Mouse (Mus musculus) liver, embryonic 13.5 days (tissue): ENCODE data around the gene Gm45521. TPM values are rescaled to one million over a fixed set of nuclear protein-coding genes. Genes with fewer than 3 reads are reported as not detected.

Source experiments
- ATAC-seq: fragments of 200-750 bp; cut with Nextera tagmentation; 2 replicates; pipeline ENCODE4 v1.8.0; 2017; ENCODE audit warnings: low read depth, mild to moderate bottlenecking, moderate number of reproducible peaks, moderate library complexity
- DNase-seq: peaks from one replicate; pipeline ENCODE4 v3.0.0; 2022
- H3K27ac ChIP-seq: fragments of 300-500 bp; sonication (generic); 2 replicates; pipeline ENCODE4 v1.5.1; 2015; ENCODE audit warnings: moderate library complexity, mild to moderate bottlenecking, inconsistent platforms
- H3K27me3 ChIP-seq: fragments of 300-500 bp; sonication (generic); 2 replicates; pipeline ENCODE4 v1.6.1; 2015; ENCODE audit warnings: mild to moderate bottlenecking, inconsistent platforms
- H3K36me3 ChIP-seq: fragments of 300-500 bp; sonication (generic); 2 replicates; pipeline ENCODE4 v1.6.1; 2015; ENCODE audit warnings: mild to moderate bottlenecking, inconsistent platforms
- H3K4me1 ChIP-seq: fragments of 300-500 bp; sonication (generic); replicated peaks from 2 replicates; pipeline ENCODE4 v1.6.1; 2015; ENCODE audit warnings: inconsistent platforms
- H3K4me2 ChIP-seq: fragments of 300-500 bp; sonication (generic); 2 replicates; pipeline ENCODE4 v1.6.1; 2015; ENCODE audit warnings: inconsistent platforms, mild to moderate bottlenecking, moderate library complexity
- H3K4me3 ChIP-seq: fragments of 300-500 bp; sonication (generic); replicated peaks from 2 replicates; pipeline ENCODE4 v1.5.1; 2015; ENCODE audit warnings: mild to moderate bottlenecking, inconsistent platforms
- H3K9ac ChIP-seq: fragments of 300-500 bp; sonication (generic); 2 replicates; pipeline ENCODE4 v1.6.1; 2015; ENCODE audit warnings: mild to moderate bottlenecking, inconsistent platforms
- H3K9me3 ChIP-seq: fragments of 300-500 bp; sonication (generic); replicated peaks from 2 replicates; pipeline ENCODE4 v1.6.1; 2016; ENCODE audit warnings: inconsistent platforms
- WGBS: fragments of 180-500 bp; shearing (Covaris S2); methylation state at CpG from one replicate; pipeline ENCODE4 v1.1.7; 2015; ENCODE audit not compliant: insufficient replicate concordance; 5-methylcytosine and 5-hydroxymethylcytosine counted together
- polyA plus RNA-seq: library from polyadenylated mRNA; unstranded; fragments of >200 nt; fragmentation: Nextera tagmentation; extraction: Ambion mirVana; gene quantifications from 2 replicates; pipeline ENCODE4 v1.2.1, GENCODE M21; 2015

Gm45521 gene
- polyA plus RNA-seq, 1 experiment from 2014 or later = not detected

GRCm38 (mm10) chr14:7954071-7954471 lies 3.0 kb upstream of the Gm45521 start:
- no peak overlapping the region for H3K27ac ChIP-seq
- WGBS = 45% methylated on average over 6 of the region's 6 CpGs
- DNase-seq = no peak
- peaks cover 14% of the 10 kb centered on the region; the same call in 1 of the 2 replicates for H3K36me3 ChIP-seq
- no peak overlapping the region for H3K4me2 ChIP-seq
- no peaks in the 10 kb centered on the region for H3K27me3 ChIP-seq
- peaks cover 17% of the 10 kb centered on the region; the same call in 1 of the 2 replicates for H3K4me1 ChIP-seq
- H3K9ac ChIP-seq = no peak overlapping the region
- no peak for ATAC-seq
- H3K9me3 ChIP-seq = no peaks in the 10 kb centered on the region
- H3K4me3 ChIP-seq = no peak overlapping the region

GRCm38 (mm10) chr14:7956427-7956826 lies 661 bp upstream of the Gm45521 start:
- H3K27me3 ChIP-seq = no peaks in the 10 kb centered on the region
- DNase-seq (no peak), ATAC-seq (no peak)
- H3K27ac ChIP-seq = no peak overlapping the region
- H3K36me3 ChIP-seq = no peaks in the 10 kb centered on the region; the same call in 1 of the 2 replicates
- no peak overlapping the region for H3K4me3 ChIP-seq
- peaks cover 17% of the 10 kb centered on the region; the same call in 1 of the 2 replicates for H3K4me1 ChIP-seq
- no peaks in the 10 kb centered on the region for H3K9me3 ChIP-seq
- 67% methylated on average over 10 of the region's 10 CpGs for WGBS
- H3K9ac ChIP-seq = no peak overlapping the region
- no peak overlapping the region for H3K4me2 ChIP-seq

- DNase-seq (no peak), ATAC-seq (no peak)
- 64% methylated on average over 11 of the region's 11 CpGs for WGBS
- Histone ChIP-seq H3K9ac (no peak overlapping the region), H3K27me3 (no peaks in the 10 kb centered on the region), H3K27ac (no peak overlapping the region), H3K4me3 (no peak overlapping the region), H3K4me1 (no peaks in the 10 kb centered on the region), H3K36me3 (no peaks in the 10 kb centered on the region), H3K4me2 (no peak overlapping the region), H3K9me3 (no peaks in the 10 kb centered on the region)
Measured at GRCm38 (mm10) chr14:7960616-7961015, 3.5 kb downstream of the Gm45521 start.

- no peak for DNase-seq
- 65% methylated on average over 5 of the region's 5 CpGs for WGBS
Measured at GRCm38 (mm10) chr14:7961714-7962113, 4.6 kb downstream of the Gm45521 start.

GRCm38 (mm10) chr14:7962626-7963025 lies 5.5 kb downstream of the Gm45521 start:
- Histone ChIP-seq H3K4me2 (no peak overlapping the region), H3K27ac (no peak overlapping the region), H3K9me3 (no peaks in the 10 kb centered on the region), H3K27me3 (no peaks in the 10 kb centered on the region), H3K36me3 (no peaks in the 10 kb centered on the region), H3K4me1 (no peaks in the 10 kb centered on the region), H3K4me3 (no peak overlapping the region), H3K9ac (no peak overlapping the region)
- ATAC-seq (no peak), DNase-seq (no peak)
- 61% methylated on average over 2 of the region's 2 CpGs for WGBS

More at GRCm38 (mm10) chr14:7961714-7962113, 4.6 kb downstream of the Gm45521 start:
- Histone ChIP-seq H3K9ac (no peak overlapping the region), H3K9me3 (no peaks in the 10 kb centered on the region), H3K4me2 (no peak overlapping the region), H3K36me3 (no peaks in the 10 kb centered on the region), H3K27ac (no peak overlapping the region), H3K27me3 (no peaks in the 10 kb centered on the region), H3K4me3 (no peak overlapping the region), H3K4me1 (no peaks in the 10 kb centered on the region)
- no peak for ATAC-seq

- Histone ChIP-seq H3K4me3 (no peak overlapping the region), H3K27ac (no peak overlapping the region), H3K4me2 (no peak overlapping the region), H3K9me3 (no peaks in the 10 kb centered on the region), H3K4me1 (no peaks in the 10 kb centered on the region), H3K36me3 (no peaks in the 10 kb centered on the region), H3K9ac (no peak overlapping the region), H3K27me3 (no peaks in the 10 kb centered on the region)
- ATAC-seq = 0 out of 2 replicates have a peak, but pooled peaks have one; percentile 19
- WGBS = 51% methylated on average over 7 of the region's 7 CpGs
- no peak for DNase-seq
Measured at GRCm38 (mm10) chr14:7963160-7963559, 6.1 kb downstream of the Gm45521 start.

GRCm38 (mm10) chr14:7964219-7964889 lies 7.3 kb downstream of the Gm45521 start:
- H3K4me3 ChIP-seq = no peak overlapping the region
- no peaks in the 10 kb centered on the region for H3K4me1 ChIP-seq
- ATAC-seq (0 out of 2 replicates have a peak, but pooled peaks have one; percentile 18), DNase-seq (peak; percentile 19)
- no peaks in the 10 kb centered on the region for H3K36me3 ChIP-seq
- H3K27me3 ChIP-seq = no peaks in the 10 kb centered on the region
- no peak overlapping the region for H3K4me2 ChIP-seq
- no peak overlapping the region for H3K27ac ChIP-seq
- H3K9me3 ChIP-seq = no peaks in the 10 kb centered on the region
- 46% methylated on average over 11 of the region's 11 CpGs for WGBS
- H3K9ac ChIP-seq = no peak overlapping the region

GRCm38 (mm10) chr14:7971889-7972493 lies 14.9 kb downstream of the Gm45521 start:
- no peaks in the 10 kb centered on the region for H3K27me3 ChIP-seq
- H3K4me3 ChIP-seq = no peak overlapping the region
- H3K36me3 ChIP-seq = no peaks in the 10 kb centered on the region
- H3K9ac ChIP-seq = no peak overlapping the region
- H3K9me3 ChIP-seq = no peaks in the 10 kb centered on the region
- ATAC-seq (no peak), DNase-seq (no peak)
- no peaks in the 10 kb centered on the region for H3K4me1 ChIP-seq
- H3K4me2 ChIP-seq = no peak overlapping the region
- no peak overlapping the region for H3K27ac ChIP-seq
- 42% methylated on average over 10 of the region's 10 CpGs for WGBS

- Histone ChIP-seq H3K36me3 (no peaks in the 10 kb centered on the region), H3K9ac (no peak overlapping the region), H3K9me3 (no peaks in the 10 kb centered on the region), H3K27me3 (no peaks in the 10 kb centered on the region), H3K4me3 (no peak overlapping the region), H3K27ac (no peak overlapping the region), H3K4me1 (no peaks in the 10 kb centered on the region), H3K4me2 (no peak overlapping the region)
- no peak for ATAC-seq
- DNase-seq = no peak
- 71% methylated on average over 1 of the region's 1 CpGs for WGBS
Measured at GRCm38 (mm10) chr14:7974643-7975042, 17.6 kb downstream of the Gm45521 start.

GRCm38 (mm10) chr14:7975177-7975576 lies 18.1 kb downstream of the Gm45521 start:
- ATAC-seq = no peak
- WGBS = 64% methylated on average over 6 of the region's 6 CpGs
- no peaks in the 10 kb centered on the region for H3K27me3 ChIP-seq

GRCm38 (mm10) chr14:7977471-7977870 lies 20.4 kb downstream of the Gm45521 start:
- no peaks in the 10 kb centered on the region for H3K36me3 ChIP-seq
- no peak overlapping the region for H3K4me2 ChIP-seq
- H3K9me3 ChIP-seq = no peaks in the 10 kb centered on the region
- no peak for ATAC-seq
- no peaks in the 10 kb centered on the region for H3K27me3 ChIP-seq
- H3K9ac ChIP-seq = no peak overlapping the region
- H3K4me1 ChIP-seq = no peaks in the 10 kb centered on the region
- H3K4me3 ChIP-seq = no peak overlapping the region
- H3K27ac ChIP-seq = 0 out of 2 replicates have a peak overlapping the region, but pooled peaks have one; percentile 9
- DNase-seq = no peak
- WGBS = 63% methylated on average over 1 of the region's 1 CpGs

More at GRCm38 (mm10) chr14:7975177-7975576, 18.1 kb downstream of the Gm45521 start:
- Histone ChIP-seq H3K4me1 (no peaks in the 10 kb centered on the region), H3K27ac (no peak overlapping the region), H3K4me3 (no peak overlapping the region), H3K9ac (no peak overlapping the region), H3K4me2 (no peak overlapping the region), H3K9me3 (no peaks in the 10 kb centered on the region), H3K36me3 (no peaks in the 10 kb centered on the region)
- DNase-seq = no peak
